Mouse (Mus musculus) macrophage (primary cell): ENCODE measurements around the gene H2al1i. TPM values are rescaled to one million over a fixed set of nuclear protein-coding genes. Genes with fewer than 3 reads are reported as not detected.

Experiments used
- H3K27ac ChIP-seq: fragments of 350-480 bp; formaldehyde crosslinking; 2 replicates; pipeline ENCODE4 v1.9.0; 2021
- H3K36me3 ChIP-seq: fragments of 350-480 bp; formaldehyde crosslinking; 2 replicates; pipeline ENCODE4 v1.9.0; 2021; ENCODE audit errors: inconsistent target
- H3K4me3 ChIP-seq: fragments of 350-480 bp; formaldehyde crosslinking; 2 replicates; pipeline ENCODE4 v1.9.0; 2021; ENCODE audit errors: inconsistent target
- H3K79me2 ChIP-seq: fragments of 350-480 bp; formaldehyde crosslinking; 2 replicates; pipeline ENCODE4 v1.9.0; 2021; ENCODE audit errors: inconsistent target
- WGBS: methylation state at CpG from one replicate; pipeline ENCODE4 v1.1.7; 2026; ENCODE audit warnings: inconsistent platforms; ENCODE audit not compliant: missing documents; 5-methylcytosine and 5-hydroxymethylcytosine counted together
- polyA plus RNA-seq: library from polyadenylated mRNA; stranded (reverse); fragments of 250-400 nt; gene quantifications from 3 replicates; pipeline ENCODE4 v1.2.4, GENCODE M21; 2018; ENCODE audit warnings: inconsistent platforms

H2al1i gene
- polyA plus RNA-seq, 1 experiment from 2014 or later, result not detected

- H3K79me2 ChIP-seq, result no peaks in the 10 kb centered on the region
- no peak overlapping the region for H3K27ac ChIP-seq
- H3K4me3 ChIP-seq, result no peak overlapping the region
- WGBS, result 97% methylated on average over 3 of the region's 3 CpGs
- H3K36me3 ChIP-seq, result no peaks in the 10 kb centered on the region
Measured at GRCm38 (mm10) chrX:11346756-11347155, 22.3 kb downstream of the H2al1i start.

GRCm38 (mm10) chrX:11360823-11361222 lies 36.4 kb downstream of the H2al1i start:
- WGBS, result 17% methylated on average over 5 of the region's 6 CpGs
- Histone ChIP-seq H3K27ac (no peak overlapping the region), H3K79me2 (no peaks in the 10 kb centered on the region), H3K4me3 (no peak overlapping the region), H3K36me3 (no peaks in the 10 kb centered on the region)

GRCm38 (mm10) chrX:11361261-11361660 lies 36.8 kb downstream of the H2al1i start:
- Histone ChIP-seq H3K27ac (no peak overlapping the region), H3K79me2 (no peaks in the 10 kb centered on the region), H3K4me3 (no peak overlapping the region), H3K36me3 (no peaks in the 10 kb centered on the region)
- WGBS, result 31% methylated on average over 2 of the region's 2 CpGs

GRCm38 (mm10) chrX:11363890-11364289 lies 39.4 kb downstream of the H2al1i start:
- Histone ChIP-seq H3K36me3 (no peaks in the 10 kb centered on the region), H3K4me3 (no peak overlapping the region), H3K27ac (no peak overlapping the region), H3K79me2 (no peaks in the 10 kb centered on the region)
- WGBS, result 78% methylated on average over 6 of the region's 6 CpGs

- H3K27ac ChIP-seq, result no peak overlapping the region
- H3K4me3 ChIP-seq, result no peak overlapping the region
- H3K79me2 ChIP-seq, result no peaks in the 10 kb centered on the region
- WGBS, result 69% methylated on average over 12 of the region's 12 CpGs
- no peaks in the 10 kb centered on the region for H3K36me3 ChIP-seq
Measured at GRCm38 (mm10) chrX:11365151-11365550, 40.7 kb downstream of the H2al1i start.

Other genes with a start within 250 kb of the H2al1i start
- not detected in 3 replicates for gene H2al1a, start 25.4 kb upstream of the H2al1i start, polyA plus RNA-seq
- not detected in 3 replicates for gene H2al1b, start 22.2 kb upstream of the H2al1i start, polyA plus RNA-seq
- gene H2al1c, start 19.0 kb upstream of the H2al1i start, polyA plus RNA-seq, result not detected in 3 replicates
- not detected in 3 replicates for gene H2al1d, start 15.8 kb upstream of the H2al1i start, polyA plus RNA-seq
- gene H2al1e, start 12.7 kb upstream of the H2al1i start, polyA plus RNA-seq, result not detected in 3 replicates
- gene H2al1f, start 9.5 kb upstream of the H2al1i start, polyA plus RNA-seq, result not detected in 3 replicates
- not detected in 3 replicates for gene H2al1g, start 6.4 kb upstream of the H2al1i start, polyA plus RNA-seq
- gene H2al1h, start 3.2 kb upstream of the H2al1i start, polyA plus RNA-seq, result not detected in 3 replicates
- gene H2al1j, start 3.2 kb downstream of the H2al1i start, polyA plus RNA-seq, result not detected in 3 replicates